Mouse (Mus musculus): ENCODE data around the gene Sinhcaf. TPM values are rescaled to one million over a fixed set of nuclear protein-coding genes. Genes with fewer than 3 reads are reported as not detected.
"Not testable (repeated sequence)": the region's sequence is repeated elsewhere in the genome, so short reads cannot be mapped to it uniquely, and the experiment has no call there.

Gene Sinhcaf
- total RNA-seq, 2 experiments from 2014 or later, result 1.3 to 3.2 TPM

- intact Hi-C loops (cut with DNase I), result loop anchor here (5.0 kb wide), 1 partner anchor 155 kb away; the partner anchor contains the start of gene Dennd5b
- DNase-seq (ENCODE audit: low spot score in 2 of 2), result no peak
These were observed 676 bp upstream of the Sinhcaf start for GRCm38 (mm10) chr6:148946881-148947405.

- peak; percentile 19 to 25 for DNase-seq (ENCODE audit: low spot score in 2 of 2)
- intact Hi-C loops (cut with DNase I), result loop anchor here (5.0 kb wide), 1 partner anchor 157 kb away; the partner anchor contains the start of gene Dennd5b
These were observed 508 bp downstream of the Sinhcaf start for GRCm38 (mm10) chr6:148945509-148946408.

GRCm38 (mm10) chr6:148944767-148945508, 1.3 kb downstream of the Sinhcaf start:
- intact Hi-C loops (cut with DNase I), result loop anchor here (5.0 kb wide), 1 partner anchor 157 kb away; the partner anchor contains the start of gene Dennd5b
- DNase-seq (ENCODE audit: low spot score in 2 of 2), result peak; percentile 13 to 15

GRCm38 (mm10) chr6:148944344-148944766, 1.9 kb downstream of the Sinhcaf start:
- intact Hi-C loops (cut with DNase I), result no loop called here

GRCm38 (mm10) chr6:148943695-148944094, 2.6 kb downstream of the Sinhcaf start:
- intact Hi-C loops (cut with DNase I), result no loop called here
- no peak for DNase-seq (ENCODE audit: low spot score in 2 of 2)

More at GRCm38 (mm10) chr6:148944344-148944766, 1.9 kb downstream of the Sinhcaf start:
- no peak for DNase-seq (ENCODE audit: low spot score in 2 of 2)

- intact Hi-C loops (cut with DNase I), result no loop called here
These were observed 3.9 kb downstream of the Sinhcaf start for GRCm38 (mm10) chr6:148942406-148942805.

GRCm38 (mm10) chr6:148941880-148942279, 4.4 kb downstream of the Sinhcaf start:
- intact Hi-C loops (cut with DNase I), result no loop called here

More at GRCm38 (mm10) chr6:148942406-148942805, 3.9 kb downstream of the Sinhcaf start:
- DNase-seq (ENCODE audit: low spot score in 2 of 2), result no peak

GRCm38 (mm10) chr6:148940383-148940782, 5.9 kb downstream of the Sinhcaf start:
- not testable (repeated sequence) for DNase-seq (ENCODE audit: low spot score in 2 of 2)

More at GRCm38 (mm10) chr6:148941880-148942279, 4.4 kb downstream of the Sinhcaf start:
- DNase-seq (ENCODE audit: low spot score in 2 of 2), result no peak

GRCm38 (mm10) chr6:148937693-148938092, 8.6 kb downstream of the Sinhcaf start:
- intact Hi-C loops (cut with DNase I), result no loop called here
- DNase-seq (ENCODE audit: low spot score in 2 of 2), result no peak

More at GRCm38 (mm10) chr6:148940383-148940782, 5.9 kb downstream of the Sinhcaf start:
- intact Hi-C loops (cut with DNase I), result not testable (repeated sequence)

GRCm38 (mm10) chr6:148934961-148935590, 11.2 kb downstream of the Sinhcaf start:
- DNase-seq (ENCODE audit: low spot score in 2 of 2), result no peak
- intact Hi-C loops (cut with DNase I), result no loop called here

- DNase-seq (ENCODE audit: low spot score in 2 of 2), result no peak
- intact Hi-C loops (cut with DNase I), result no loop called here
These were observed 15.0 kb downstream of the Sinhcaf start for GRCm38 (mm10) chr6:148931281-148931680.

GRCm38 (mm10) chr6:148918841-148919398, 27.3 kb downstream of the Sinhcaf start:
- DNase-seq (ENCODE audit: low spot score in 2 of 2), result no peak
- intact Hi-C loops (cut with DNase I), result loop anchor here (10.0 kb wide), 1 partner anchor 704 kb away; the partner anchor contains the start of gene Ergic2

GRCm38 (mm10) chr6:148917672-148918071, 28.6 kb downstream of the Sinhcaf start:
- intact Hi-C loops (cut with DNase I), result loop anchor here (10.0 kb wide), 1 partner anchor 703 kb away; the partner anchor contains the start of gene Ergic2
- no peak for DNase-seq (ENCODE audit: low spot score in 2 of 2)

GRCm38 (mm10) chr6:148916817-148917216, 29.4 kb downstream of the Sinhcaf start:
- intact Hi-C loops (cut with DNase I), result loop anchor here (10.0 kb wide), 1 partner anchor 702 kb away; the partner anchor contains the start of gene Ergic2
- no peak for DNase-seq (ENCODE audit: low spot score in 2 of 2)

- intact Hi-C loops (cut with DNase I), result loop anchor here (10.0 kb wide), 1 partner anchor 699 kb away; the partner anchor contains the start of gene Ergic2
- DNase-seq (ENCODE audit: low spot score in 2 of 2), result peak in 1 of 2 experiments; percentile 9
These were observed 32.3 kb downstream of the Sinhcaf start for GRCm38 (mm10) chr6:148913938-148914337.

GRCm38 (mm10) chr6:148911906-148912305, 34.4 kb downstream of the Sinhcaf start:
- intact Hi-C loops (cut with DNase I), result loop anchor here (10.0 kb wide), 1 partner anchor 697 kb away; the partner anchor contains the start of gene Ergic2
- not testable (repeated sequence) for DNase-seq (ENCODE audit: low spot score in 2 of 2)

- intact Hi-C loops (cut with DNase I), result no loop called here
- DNase-seq (ENCODE audit: low spot score in 2 of 2), result no peak
These were observed 39.3 kb downstream of the Sinhcaf start for GRCm38 (mm10) chr6:148906958-148907357.

- intact Hi-C loops (cut with DNase I), result no loop called here
- no peak for DNase-seq (ENCODE audit: low spot score in 2 of 2)
These were observed 43.5 kb downstream of the Sinhcaf start for GRCm38 (mm10) chr6:148902728-148903127.

GRCm38 (mm10) chr6:148896507-148896851, 49.8 kb downstream of the Sinhcaf start:
- DNase-seq (ENCODE audit: low spot score in 2 of 2), result no peak
- intact Hi-C loops (cut with DNase I), result no loop called here

Data from left cerebral cortex, postnatal 36 days (tissue).